Mouse (Mus musculus): Measurements from ENCODE around the gene Timm10b. TPM values are rescaled to one million over a fixed set of nuclear protein-coding genes. Genes with fewer than 3 reads are reported as not detected.

Timm10b gene
- 29.8 TPM for polyA plus RNA-seq (2014; fragmentation: Illumina TruSeq; extraction: RNeasy Lipid Tissue Mini Kit (QIAGEN cat#74804); ENCODE audit: low read depth, low replicate concordance)

DNA sequence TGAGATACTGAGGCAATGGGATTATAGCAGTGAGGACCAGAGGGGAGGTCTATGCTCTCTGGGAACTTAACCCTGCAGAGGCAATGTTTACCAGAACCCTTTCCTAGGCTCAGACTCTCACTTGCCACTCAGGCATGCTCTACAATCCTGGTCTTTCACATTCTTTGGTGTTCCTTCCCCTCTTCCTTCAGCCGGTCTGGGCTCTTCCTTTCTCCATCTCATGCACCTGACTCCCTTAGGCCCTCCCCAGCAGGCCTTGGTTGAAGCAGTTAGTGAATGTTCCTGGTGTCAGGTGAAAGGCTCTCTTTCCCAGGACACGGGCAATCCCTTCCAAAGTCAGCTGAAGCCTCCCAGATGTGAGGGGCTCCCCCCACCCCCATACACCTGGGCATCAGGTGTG lies at the start of gene Timm10b:
TSS of gene Timm10b (plus strand) at position 301 of the 400 bp plus-strand sequence.

DNA sequence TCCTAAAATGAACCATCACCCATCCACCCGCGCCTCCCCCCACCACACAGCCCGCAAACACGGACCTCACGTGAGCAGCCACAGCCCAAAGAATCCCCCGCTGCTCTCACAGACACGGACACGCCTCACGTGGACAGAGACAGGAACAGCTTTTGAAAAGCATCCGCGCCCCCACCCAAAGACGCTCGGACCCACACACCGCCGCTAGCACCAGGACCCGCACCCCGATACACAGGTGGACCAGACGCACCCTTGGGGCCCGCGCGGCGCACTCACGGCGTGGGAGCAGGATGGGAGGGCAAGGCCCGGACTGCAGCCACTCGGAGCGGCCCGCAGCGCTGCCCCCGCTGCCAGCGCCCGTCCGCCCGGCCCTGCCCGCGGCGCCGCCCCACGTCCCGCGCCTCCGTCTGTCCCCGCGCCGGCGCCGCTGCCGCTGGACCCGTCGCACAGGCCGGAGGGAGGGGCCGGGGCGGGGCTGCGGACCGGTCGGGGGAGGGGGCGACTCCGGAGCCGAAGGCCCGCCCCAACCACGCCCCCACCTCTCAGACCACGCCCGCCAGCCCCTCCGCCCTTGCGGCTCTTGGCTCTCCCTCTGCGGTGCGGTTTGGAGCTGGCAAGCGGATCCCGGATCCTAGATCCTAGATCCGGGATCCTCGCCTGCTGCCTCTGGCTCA lies 6.6 kb upstream of the Timm10b start, which contains the start of gene Trim3:
TSS of gene Trim3 (minus strand) at position 445 of the 674 bp plus-strand sequence.

GRCm38 (mm10) chr7:105640233-105640893 lies 507 bp downstream of the Timm10b start, which contains the start of the genes Arfip2 and Gm45799:
TSS of gene Arfip2 (minus strand) at chr7:105640416.
TSS of gene Gm45799 (plus strand) at chr7:105640552.

GRCm38 (mm10) chr7:105650639-105651435 lies 11.0 kb downstream of the Timm10b start, which contains the start of gene Dnhd1:
TSS of gene Dnhd1 (plus strand) at chr7:105650827.

Other genes with a start within 250 kb of the Timm10b start
- 12.0 TPM for gene Fam160a2, start 240.0 kb upstream of the Timm10b start, polyA plus RNA-seq (2014; fragmentation: Illumina TruSeq; extraction: RNeasy Lipid Tissue Mini Kit (QIAGEN cat#74804); ENCODE audit: low read depth, low replicate concordance)
- gene Cnga4, start 235.5 kb upstream of the Timm10b start, polyA plus RNA-seq (2014; fragmentation: Illumina TruSeq; extraction: RNeasy Lipid Tissue Mini Kit (QIAGEN cat#74804); ENCODE audit: low read depth, low replicate concordance): not detected
- not detected for gene Cckbr, start 214.3 kb upstream of the Timm10b start, polyA plus RNA-seq (2014; fragmentation: Illumina TruSeq; extraction: RNeasy Lipid Tissue Mini Kit (QIAGEN cat#74804); ENCODE audit: low read depth, low replicate concordance)
- 3.4 TPM for gene Cavin3, start 157.8 kb upstream of the Timm10b start, polyA plus RNA-seq (2014; fragmentation: Illumina TruSeq; extraction: RNeasy Lipid Tissue Mini Kit (QIAGEN cat#74804); ENCODE audit: low read depth, low replicate concordance)
- gene Smpd1, start 85.7 kb upstream of the Timm10b start, polyA plus RNA-seq (2014; fragmentation: Illumina TruSeq; extraction: RNeasy Lipid Tissue Mini Kit (QIAGEN cat#74804); ENCODE audit: low read depth, low replicate concordance): 9.9 TPM
- gene Apbb1, start 58.4 kb upstream of the Timm10b start, polyA plus RNA-seq (2014; fragmentation: Illumina TruSeq; extraction: RNeasy Lipid Tissue Mini Kit (QIAGEN cat#74804); ENCODE audit: low read depth, low replicate concordance): 2.7 TPM
- gene Hpx, start 39.9 kb upstream of the Timm10b start, polyA plus RNA-seq (2014; fragmentation: Illumina TruSeq; extraction: RNeasy Lipid Tissue Mini Kit (QIAGEN cat#74804); ENCODE audit: low read depth, low replicate concordance): not detected
- 5.3 TPM for gene Trim3, start 6.5 kb upstream of the Timm10b start, polyA plus RNA-seq (2014; fragmentation: Illumina TruSeq; extraction: RNeasy Lipid Tissue Mini Kit (QIAGEN cat#74804); ENCODE audit: low read depth, low replicate concordance)
- gene Arfip2, start 360 bp downstream of the Timm10b start, polyA plus RNA-seq (2014; fragmentation: Illumina TruSeq; extraction: RNeasy Lipid Tissue Mini Kit (QIAGEN cat#74804); ENCODE audit: low read depth, low replicate concordance): 9.8 TPM
- 0.65 TPM for gene Gm45799, start 496 bp downstream of the Timm10b start, polyA plus RNA-seq (2014; fragmentation: Illumina TruSeq; extraction: RNeasy Lipid Tissue Mini Kit (QIAGEN cat#74804); ENCODE audit: low read depth, low replicate concordance)
- gene Dnhd1, start 10.8 kb downstream of the Timm10b start, polyA plus RNA-seq (2014; fragmentation: Illumina TruSeq; extraction: RNeasy Lipid Tissue Mini Kit (QIAGEN cat#74804); ENCODE audit: low read depth, low replicate concordance): 3.4 TPM
- gene Ilk, start 96.5 kb downstream of the Timm10b start, polyA plus RNA-seq (2014; fragmentation: Illumina TruSeq; extraction: RNeasy Lipid Tissue Mini Kit (QIAGEN cat#74804); ENCODE audit: low read depth, low replicate concordance): 41.7 TPM
- 21.7 TPM for gene Rrp8, start 97.3 kb downstream of the Timm10b start, polyA plus RNA-seq (2014; fragmentation: Illumina TruSeq; extraction: RNeasy Lipid Tissue Mini Kit (QIAGEN cat#74804); ENCODE audit: low read depth, low replicate concordance)
- gene Taf10, start 104.3 kb downstream of the Timm10b start, polyA plus RNA-seq (2014; fragmentation: Illumina TruSeq; extraction: RNeasy Lipid Tissue Mini Kit (QIAGEN cat#74804); ENCODE audit: low read depth, low replicate concordance): 8.3 TPM
- gene Tpp1, start 112.2 kb downstream of the Timm10b start, polyA plus RNA-seq (2014; fragmentation: Illumina TruSeq; extraction: RNeasy Lipid Tissue Mini Kit (QIAGEN cat#74804); ENCODE audit: low read depth, low replicate concordance): 183 TPM
- gene Dchs1, start 147.6 kb downstream of the Timm10b start, polyA plus RNA-seq (2014; fragmentation: Illumina TruSeq; extraction: RNeasy Lipid Tissue Mini Kit (QIAGEN cat#74804); ENCODE audit: low read depth, low replicate concordance): 0.08 TPM
- gene Mrpl17, start 171.0 kb downstream of the Timm10b start, polyA plus RNA-seq (2014; fragmentation: Illumina TruSeq; extraction: RNeasy Lipid Tissue Mini Kit (QIAGEN cat#74804); ENCODE audit: low read depth, low replicate concordance): 13.9 TPM

Measured in kidney, adult 10 weeks (tissue).